Mouse (Mus musculus): ENCODE data around the gene Smpdl3a.

The Smpdl3a gene

GRCm38 (mm10) chr10:57794018-57794417 lies at the start of gene Smpdl3a:
Gene Smpdl3a, plus strand, starts transcription at chr10:57794335.
- DNase-seq = no peak

GRCm38 (mm10) chr10:57745452-57745851 lies 48.7 kb upstream of the Smpdl3a start:
- no peak for DNase-seq

GRCm38 (mm10) chr10:57747127-57747526 lies 47.0 kb upstream of the Smpdl3a start:
- peak; percentile 6 for DNase-seq

- no peak for DNase-seq
Observed at GRCm38 (mm10) chr10:57753343-57753742, 40.8 kb upstream of the Smpdl3a start.

GRCm38 (mm10) chr10:57755201-57755736 lies 38.9 kb upstream of the Smpdl3a start:
- DNase-seq = no peak

- no peak for DNase-seq
Observed at GRCm38 (mm10) chr10:57758999-57759398, 35.1 kb upstream of the Smpdl3a start.

- no peak for DNase-seq
Observed at GRCm38 (mm10) chr10:57760694-57761093, 33.4 kb upstream of the Smpdl3a start.

GRCm38 (mm10) chr10:57763044-57763443 lies 31.1 kb upstream of the Smpdl3a start:
- DNase-seq = peak; percentile 14

GRCm38 (mm10) chr10:57783289-57784130 lies 10.6 kb upstream of the Smpdl3a start:
- no peak for DNase-seq

- peak; percentile 80 for DNase-seq
Observed at GRCm38 (mm10) chr10:57784131-57784875, 9.8 kb upstream of the Smpdl3a start.

- no peak for DNase-seq
Observed at GRCm38 (mm10) chr10:57784876-57785150, 9.3 kb upstream of the Smpdl3a start, which contains the start of gene Fabp7. Gene Fabp7, plus strand, starts transcription at chr10:57784881.

GRCm38 (mm10) chr10:57785552-57785951 lies 8.6 kb upstream of the Smpdl3a start:
- DNase-seq = no peak

- DNase-seq = no peak
Observed at GRCm38 (mm10) chr10:57792957-57793356, 1.2 kb upstream of the Smpdl3a start.

- peak; percentile 64 for DNase-seq
Observed at GRCm38 (mm10) chr10:57794491-57795461, 641 bp downstream of the Smpdl3a start.

- no peak for DNase-seq
Observed at GRCm38 (mm10) chr10:57795542-57795941, 1.4 kb downstream of the Smpdl3a start.

- DNase-seq = peak; percentile 26
Observed at GRCm38 (mm10) chr10:57796057-57796456, 1.9 kb downstream of the Smpdl3a start.

- no peak for DNase-seq
Observed at GRCm38 (mm10) chr10:57799486-57799885, 5.4 kb downstream of the Smpdl3a start.

GRCm38 (mm10) chr10:57807754-57808153 lies 13.6 kb downstream of the Smpdl3a start:
- no peak for DNase-seq

- DNase-seq = no peak
Observed at GRCm38 (mm10) chr10:57812161-57812856, 18.2 kb downstream of the Smpdl3a start.

GRCm38 (mm10) chr10:57814295-57814694 lies 20.2 kb downstream of the Smpdl3a start:
- no peak for DNase-seq

GRCm38 (mm10) chr10:57815869-57816268 lies 21.7 kb downstream of the Smpdl3a start:
- no peak for DNase-seq

- no peak for DNase-seq
Observed at GRCm38 (mm10) chr10:57819209-57819608, 25.1 kb downstream of the Smpdl3a start.

Data from lung, postnatal 10 days (tissue).